Mouse (Mus musculus) cerebellum, adult 2 months (tissue): Measurements from ENCODE around the gene Krtap3-3. TPM values are rescaled to one million over a fixed set of nuclear protein-coding genes. Genes with fewer than 3 reads are reported as not detected.
"Not testable (repeated sequence)": the region's sequence is repeated elsewhere in the genome, so short reads cannot be mapped to it uniquely, and the experiment has no call there.

Source experiments
- DNase-seq, 2 experiments: peaks; one replicate each; pipeline ENCODE4 v3.0.0; 2021
- H3K27ac ChIP-seq: fragments of 200-500 bp; 2 replicates; pipeline ENCODE4 v1.5.1; 2012; ENCODE audit warnings: low read length, control low read depth, inconsistent platforms; ENCODE audit not compliant: insufficient read depth
- H3K27me3 ChIP-seq: fragments of 200-500 bp; 2 replicates; pipeline ENCODE4 v1.6.1; 2012; ENCODE audit warnings: inconsistent platforms, mild to moderate bottlenecking, low read length, moderate library complexity; ENCODE audit not compliant: control insufficient read depth, insufficient read depth
- H3K4me1 ChIP-seq: fragments of 200-500 bp; 2 replicates; pipeline ENCODE4 v1.6.1; 2011; ENCODE audit warnings: low read length; ENCODE audit not compliant: control insufficient read depth, insufficient read depth
- H3K4me3 ChIP-seq: fragments of 200-500 bp; replicated peaks from 2 replicates; pipeline ENCODE3; 2011; ENCODE audit warnings: mild to moderate bottlenecking, low read depth, low read length, control low read depth; ENCODE audit not compliant: insufficient read depth
- CTCF ChIP-seq: fragments of 200-500 bp; IDR thresholded peaks from 2 replicates; pipeline ENCODE4 v1.5.1; 2011; ENCODE audit warnings: low read depth, mild to moderate bottlenecking, control low read depth, low read length, moderate library complexity, borderline replicate concordance; ENCODE audit not compliant: insufficient read depth
- POLR2A ChIP-seq: fragments of 200-500 bp; IDR thresholded peaks from 2 replicates; pipeline ENCODE4 v1.6.1; 2011; ENCODE audit warnings: low read length, control low read depth, borderline replicate concordance; ENCODE audit not compliant: insufficient read depth
- WGBS: fragments of 180-500 bp; shearing (Covaris S2); methylation state at CpG from one replicate; pipeline ENCODE4 v1.1.7; 2018; 5-methylcytosine and 5-hydroxymethylcytosine counted together
- polyA plus RNA-seq: library from polyadenylated mRNA; depleted of rRNA; stranded (reverse); fragments of >200 nt; gene quantifications from 2 replicates; pipeline ENCODE4 v1.2.3, GENCODE M21; 2012; rRNA removed

Gene Krtap3-3
- not detected in 2 replicates for polyA plus RNA-seq

- DNase-seq: no peak
- H3K4me3 ChIP-seq: no peak within 1 kb of the TSS
- no peak within 1 kb of the TSS for H3K27ac ChIP-seq
- no peaks in the 10 kb centered on the region for H3K4me1 ChIP-seq
- H3K27me3 ChIP-seq: no peaks in the 10 kb centered on the region
- no peak for TF ChIP-seq POLR2A
- no peak for TF ChIP-seq CTCF
- 53% methylated on average over 4 of the region's 4 CpGs for WGBS
Measured at GRCm38 (mm10) chr11:99550765-99551164, at the start of gene Krtap3-3. Gene Krtap3-3 (minus strand): TSS chr11:99550865.

- not testable (repeated sequence) for H3K27me3 ChIP-seq, DNase-seq, H3K4me1 ChIP-seq, H3K27ac ChIP-seq, H3K4me3 ChIP-seq
- 73% methylated on average over 6 of the region's 6 CpGs for WGBS
Measured at GRCm38 (mm10) chr11:99597742-99598141, 47.1 kb upstream of the Krtap3-3 start, which contains the start of gene Krtap9-3. Gene Krtap9-3 (minus strand): TSS chr11:99598105.

- DNase-seq: no peak
- H3K4me1 ChIP-seq: no peaks in the 10 kb centered on the region
- TF ChIP-seq CTCF (no peak), POLR2A (no peak)
- no peaks in the 10 kb centered on the region for H3K27me3 ChIP-seq
- H3K27ac ChIP-seq: no peak within 1 kb of the TSS
- WGBS: 71% methylated on average over 6 of the region's 6 CpGs
- H3K4me3 ChIP-seq: no peak within 1 kb of the TSS
Measured at GRCm38 (mm10) chr11:99590981-99591380, 40.3 kb upstream of the Krtap3-3 start, which contains the start of gene Krtap1-3. Gene Krtap1-3 (minus strand): TSS chr11:99591339.

GRCm38 (mm10) chr11:99585096-99585495, 34.4 kb upstream of the Krtap3-3 start:
- H3K27me3 ChIP-seq: no peaks in the 10 kb centered on the region
- no peak for TF ChIP-seq POLR2A
- no peak for TF ChIP-seq CTCF
- no peak overlapping the region for H3K4me3 ChIP-seq
- H3K27ac ChIP-seq: no peak overlapping the region
- WGBS: 78% methylated on average over 7 of the region's 7 CpGs
- H3K4me1 ChIP-seq: no peaks in the 10 kb centered on the region
- no peak for DNase-seq

- TF ChIP-seq POLR2A: no peak
- no peak within 1 kb of the TSS for H3K4me3 ChIP-seq
- WGBS: 72% methylated on average over 5 of the region's 5 CpGs
- DNase-seq: no peak
- H3K27me3 ChIP-seq: no peaks in the 10 kb centered on the region
- H3K4me1 ChIP-seq: no peaks in the 10 kb centered on the region
- no peak within 1 kb of the TSS for H3K27ac ChIP-seq
Measured at GRCm38 (mm10) chr11:99583245-99583704, 32.6 kb upstream of the Krtap3-3 start, which contains the start of gene Krtap1-4. Gene Krtap1-4 (minus strand): TSS chr11:99583654.

- DNase-seq: no peak
- H3K4me1 ChIP-seq: no peaks in the 10 kb centered on the region
- no peak overlapping the region for H3K4me3 ChIP-seq
- no peak overlapping the region for H3K27ac ChIP-seq
- TF ChIP-seq POLR2A (no peak), CTCF (no peak)
- H3K27me3 ChIP-seq: no peaks in the 10 kb centered on the region
- 83% methylated on average over 6 of the region's 6 CpGs for WGBS
Measured at GRCm38 (mm10) chr11:99581564-99581963, 30.9 kb upstream of the Krtap3-3 start.

GRCm38 (mm10) chr11:99581051-99581450, 30.4 kb upstream of the Krtap3-3 start:
- WGBS: 92% methylated on average over 5 of the region's 5 CpGs
- DNase-seq: no peak
- Histone ChIP-seq H3K27me3 (no peaks in the 10 kb centered on the region), H3K4me3 (no peak overlapping the region), H3K27ac (no peak overlapping the region), H3K4me1 (no peaks in the 10 kb centered on the region)
- TF ChIP-seq POLR2A (no peak), CTCF (no peak)

- no peaks in the 10 kb centered on the region for H3K4me1 ChIP-seq
- no peaks in the 10 kb centered on the region for H3K27me3 ChIP-seq
- 84% methylated on average over 6 of the region's 6 CpGs for WGBS
- no peak for TF ChIP-seq CTCF
- H3K4me3 ChIP-seq: no peak within 1 kb of the TSS
- H3K27ac ChIP-seq: no peak within 1 kb of the TSS
- no peak for DNase-seq
Measured at GRCm38 (mm10) chr11:99580636-99581035, 30.0 kb upstream of the Krtap3-3 start, which contains the start of gene Krtap1-5. Gene Krtap1-5 (minus strand): TSS chr11:99581016.
